Mouse (Mus musculus): ENCODE data around the gene Jade2.

Jade2 gene

DNA sequence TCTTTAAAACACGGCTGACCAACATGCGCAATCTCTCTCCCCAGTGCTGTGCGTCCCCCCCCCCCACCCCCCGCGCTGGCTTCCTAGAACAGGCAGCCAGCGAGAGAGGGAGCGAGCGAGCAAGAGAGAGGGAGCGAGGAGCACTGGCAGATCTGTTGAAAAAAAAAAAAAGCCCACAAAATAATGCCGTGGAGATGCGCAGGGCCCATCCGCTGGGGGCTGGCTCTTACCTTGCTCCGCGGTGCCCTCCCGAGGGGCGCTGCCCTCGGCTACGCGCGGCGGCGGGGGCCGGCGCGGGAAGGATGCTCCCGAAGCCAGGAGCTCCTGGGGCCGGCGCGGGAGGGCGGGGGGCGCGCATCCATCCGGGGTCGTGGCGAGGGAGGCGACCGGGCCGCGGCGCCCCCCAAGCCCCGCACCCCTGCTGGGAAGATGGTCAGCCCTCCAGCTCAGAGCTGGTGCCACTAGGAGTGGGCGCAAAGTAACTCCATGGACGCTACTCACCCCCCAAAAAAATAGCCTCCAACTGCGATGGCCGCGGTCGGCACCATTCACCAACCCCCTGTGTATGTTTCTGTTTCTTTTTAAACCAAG is at the start of gene Jade2:
TSS of gene Jade2 (minus strand) at position 573 of the 591 bp plus-strand sequence.
- DNase-seq (ENCODE audit: low read depth, low spot score) = peak; percentile 47

GRCm38 (mm10) chr11:51904224-51904623 is 46.8 kb upstream of the Jade2 start:
- no peak for DNase-seq (ENCODE audit: low read depth, low spot score)

- peak; percentile 69 for DNase-seq (ENCODE audit: low read depth, low spot score)
These were observed 42.2 kb upstream of the Jade2 start for GRCm38 (mm10) chr11:51899691-51900090.

DNA sequence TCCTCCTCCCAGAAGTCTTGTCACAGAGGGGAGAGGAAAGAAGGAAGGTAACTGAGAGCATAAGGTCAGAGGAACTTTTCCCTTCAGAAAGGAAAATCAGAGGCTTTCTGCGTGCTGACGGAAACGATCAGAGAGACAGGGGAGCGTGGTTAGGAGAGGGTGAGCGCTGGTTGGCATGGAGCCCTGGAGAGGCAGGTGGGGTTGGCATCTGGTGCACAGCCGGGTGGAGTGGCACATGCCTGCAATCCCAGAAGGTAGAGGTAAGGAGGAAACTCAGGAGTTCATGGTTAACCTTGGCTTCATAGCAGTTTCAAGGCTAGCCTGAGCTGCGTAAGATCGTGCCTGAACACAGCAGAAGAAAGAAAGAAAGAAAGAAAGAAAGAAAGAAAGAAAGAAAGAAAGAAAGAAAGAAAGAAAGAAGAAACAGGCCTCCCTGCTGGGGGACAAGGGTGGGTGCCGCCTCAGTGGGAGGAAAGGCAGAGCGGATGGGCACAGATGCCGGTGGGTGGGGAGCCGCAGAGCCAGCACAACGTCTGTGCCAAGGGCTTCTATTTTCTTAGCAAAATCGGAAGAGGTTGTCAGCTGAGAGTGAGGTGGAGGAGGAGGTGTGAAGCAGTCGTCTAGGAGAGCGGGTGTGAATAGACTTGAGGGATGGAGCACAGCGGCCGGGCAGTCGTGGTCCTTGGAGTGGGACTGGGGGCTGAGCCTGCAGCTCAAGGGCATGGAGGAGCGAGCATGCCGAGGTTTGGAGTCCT is 41.0 kb upstream of the Jade2 start:
- no peak for DNase-seq (ENCODE audit: low read depth, low spot score)

DNA sequence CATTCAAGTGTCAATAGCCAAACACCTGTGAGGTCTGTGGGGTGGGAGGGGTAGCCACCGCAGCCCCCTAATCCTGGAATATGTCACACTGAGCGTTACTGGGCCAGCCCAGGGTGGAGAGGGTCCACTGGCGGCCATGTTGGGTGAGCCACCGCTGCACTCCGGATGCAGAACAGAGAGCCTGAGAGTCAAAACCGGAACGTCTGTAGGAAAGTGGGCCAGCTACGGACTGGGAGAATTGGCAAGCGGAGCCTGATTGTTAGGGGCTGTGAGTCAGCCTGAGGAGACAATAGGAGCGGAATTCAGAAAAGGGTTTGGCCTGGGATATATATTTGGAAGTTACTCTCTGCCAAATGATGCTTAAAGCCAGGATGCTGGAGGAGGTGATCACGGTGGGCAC is 39.9 kb upstream of the Jade2 start:
- peak; percentile 39 for DNase-seq (ENCODE audit: low read depth, low spot score)

DNA sequence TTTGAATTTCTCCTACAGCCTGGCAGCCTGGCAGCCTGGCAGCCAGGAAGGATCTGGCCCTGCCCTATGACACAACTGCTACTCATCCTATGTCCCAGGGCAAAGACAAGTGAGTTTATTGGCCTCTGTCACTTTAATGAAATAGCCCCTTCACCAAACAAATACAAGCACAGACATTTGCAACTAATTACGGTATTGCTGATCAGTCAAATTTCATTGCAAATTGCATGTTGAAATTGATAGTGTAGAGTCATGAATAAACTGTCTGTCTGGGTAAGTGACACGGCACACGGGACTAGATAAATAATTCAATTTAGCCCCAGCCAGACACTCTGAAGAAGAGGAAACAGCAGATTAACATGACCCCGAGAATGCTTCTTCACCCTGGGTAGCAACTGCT is 38.6 kb upstream of the Jade2 start:
- no peak for DNase-seq (ENCODE audit: low read depth, low spot score)

DNA sequence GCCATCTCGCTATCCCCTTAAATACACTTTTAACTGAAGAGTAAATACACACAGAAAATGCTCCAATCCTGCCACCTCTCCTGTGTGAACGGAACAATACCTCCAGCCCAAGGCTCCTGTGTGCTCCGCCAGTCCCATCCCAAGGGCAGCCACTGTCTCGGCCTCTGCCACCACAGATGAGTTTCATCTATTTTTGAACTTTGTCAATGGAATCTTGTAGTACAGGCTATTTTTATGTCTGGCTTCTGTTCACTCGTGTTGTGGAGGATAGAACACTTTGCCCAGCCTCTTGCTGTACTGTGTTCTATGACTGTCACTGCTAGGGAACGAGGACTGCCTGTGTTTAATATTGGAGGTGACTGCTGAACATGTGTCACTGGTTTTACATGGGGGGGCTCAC is 28.2 kb upstream of the Jade2 start:
- no peak for DNase-seq (ENCODE audit: low read depth, low spot score)

DNA sequence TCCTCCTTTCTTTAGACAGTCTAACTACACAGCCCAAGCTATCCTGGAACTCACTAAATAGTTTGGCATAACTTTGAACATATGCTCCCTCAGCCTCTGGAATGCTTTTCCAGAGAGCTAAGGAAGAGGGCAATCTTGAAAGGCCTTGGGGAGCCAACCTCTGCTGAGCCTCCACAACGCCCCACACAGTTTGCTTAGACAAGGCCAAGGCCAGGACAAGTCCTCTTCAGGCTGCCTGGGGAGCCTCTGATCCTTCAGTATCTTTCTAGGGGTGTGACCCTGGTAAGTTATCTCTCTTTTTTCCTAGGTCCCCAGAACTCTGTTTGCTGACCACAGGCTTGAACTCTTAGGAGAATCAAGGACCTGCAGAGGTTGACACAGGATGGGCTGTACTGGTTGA is 26.6 kb upstream of the Jade2 start:
- DNase-seq (ENCODE audit: low read depth, low spot score) = no peak

DNA sequence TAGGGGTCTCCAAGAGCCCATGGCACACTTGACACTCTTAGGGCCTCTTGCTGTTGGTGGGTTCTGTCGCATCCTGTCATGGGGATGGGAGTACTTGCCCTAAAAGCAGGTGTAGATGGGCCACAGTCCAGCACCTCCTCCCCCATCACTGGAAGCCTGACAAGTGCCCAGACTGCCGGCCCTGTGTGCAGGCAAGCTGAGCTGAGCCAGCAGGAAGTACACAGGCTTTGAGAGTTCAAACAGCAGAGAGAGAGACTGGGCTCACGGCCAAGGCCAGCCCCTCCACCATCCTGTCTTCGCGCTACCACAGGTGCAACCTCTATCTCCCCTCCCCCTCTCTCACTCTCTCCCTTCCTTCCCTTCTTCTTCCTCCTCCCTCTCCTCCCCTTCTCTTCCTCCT is 26.2 kb upstream of the Jade2 start:
- DNase-seq (ENCODE audit: low read depth, low spot score) = no peak

GRCm38 (mm10) chr11:51881776-51882175 is 24.3 kb upstream of the Jade2 start:
- peak; percentile 78 for DNase-seq (ENCODE audit: low read depth, low spot score)

- DNase-seq (ENCODE audit: low read depth, low spot score) = no peak
These were observed 23.7 kb upstream of the Jade2 start for GRCm38 (mm10) chr11:51881041-51881730.

DNA sequence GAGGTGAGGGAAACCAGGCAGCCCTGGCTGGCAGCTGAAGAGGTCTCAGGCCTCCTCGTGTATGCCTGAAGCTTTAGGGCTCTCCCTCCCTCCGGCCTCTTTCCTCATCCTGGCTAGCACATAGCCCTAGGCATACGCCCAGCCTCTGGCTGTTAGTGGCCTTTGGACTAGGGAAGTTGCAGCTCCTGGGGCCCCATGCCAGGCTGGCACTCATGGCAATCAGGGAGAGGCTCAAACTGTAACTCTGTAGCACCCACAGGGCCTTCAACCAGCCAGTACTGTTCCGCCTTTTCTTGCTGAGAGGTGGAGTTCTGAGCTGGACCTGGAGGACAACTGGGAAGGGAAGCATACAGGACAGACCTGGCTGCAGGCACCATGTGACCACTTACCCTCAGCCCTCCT is 19.5 kb upstream of the Jade2 start:
- DNase-seq (ENCODE audit: low read depth, low spot score) = no peak

GRCm38 (mm10) chr11:51875792-51876195 is 18.3 kb upstream of the Jade2 start:
- peak; percentile 87 for DNase-seq (ENCODE audit: low read depth, low spot score)

DNA sequence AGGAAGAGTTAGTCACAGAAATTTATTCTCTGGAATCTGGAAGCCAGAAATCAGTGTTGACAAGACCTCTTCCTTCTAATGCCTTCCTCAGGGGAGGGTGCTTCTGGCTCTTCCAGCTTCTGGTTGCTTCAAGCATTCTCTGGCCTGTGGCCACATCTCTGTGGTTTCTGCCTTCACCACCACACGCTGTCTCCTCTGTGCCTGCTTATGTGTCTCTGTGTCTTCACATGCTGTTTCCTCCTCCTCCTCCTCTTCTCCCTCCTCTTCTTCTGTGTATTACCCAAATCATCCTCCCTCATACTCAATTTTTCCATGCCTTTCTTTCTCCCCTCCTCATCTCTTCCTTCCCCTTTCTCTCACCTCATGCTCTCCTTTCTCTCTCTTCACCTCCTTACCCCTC is 17.6 kb upstream of the Jade2 start:
- DNase-seq (ENCODE audit: low read depth, low spot score) = no peak

DNA sequence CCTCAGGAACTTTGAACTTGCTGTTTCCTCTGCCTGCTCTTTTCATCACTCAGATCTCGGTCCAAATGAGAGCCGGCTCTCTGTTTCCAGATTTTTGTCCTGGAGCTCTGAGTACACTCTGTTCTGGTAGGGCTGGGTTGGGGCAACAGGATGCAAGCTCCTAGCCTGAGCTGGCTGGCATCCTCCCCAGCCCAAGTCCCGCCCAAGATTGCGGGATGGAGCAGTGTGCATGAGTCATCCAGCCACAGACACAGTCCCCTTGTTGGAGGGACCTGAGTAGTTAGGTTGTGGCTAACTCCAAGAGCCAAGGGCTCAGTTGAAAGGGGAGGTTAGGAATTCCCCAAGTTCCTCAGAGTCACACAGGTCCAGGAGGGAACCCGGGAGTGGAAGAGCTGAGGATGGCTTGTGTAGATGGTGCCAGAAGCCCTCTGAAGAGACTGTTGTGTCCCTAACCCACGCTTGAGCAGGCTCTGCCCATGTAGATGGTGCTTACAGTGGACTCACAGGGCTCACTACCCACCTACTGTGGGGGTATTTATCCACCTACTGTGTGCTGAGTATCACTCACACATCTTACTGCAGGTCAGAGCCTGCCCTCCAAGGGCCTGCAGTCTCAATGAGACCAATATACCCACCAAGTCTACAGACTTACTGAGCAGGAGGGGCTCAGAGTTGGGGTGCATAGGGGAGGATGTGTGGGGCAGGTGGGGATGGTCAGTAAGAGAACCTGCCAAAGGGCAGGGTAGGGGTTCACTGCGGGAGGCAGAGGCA is 17.0 kb upstream of the Jade2 start:
- DNase-seq (ENCODE audit: low read depth, low spot score) = no peak

GRCm38 (mm10) chr11:51873141-51873540 is 15.7 kb upstream of the Jade2 start:
- DNase-seq (ENCODE audit: low read depth, low spot score) = no peak

- no peak for DNase-seq (ENCODE audit: low read depth, low spot score)
These were observed 9.8 kb upstream of the Jade2 start for GRCm38 (mm10) chr11:51867261-51867660.

GRCm38 (mm10) chr11:51866020-51866419 is 8.6 kb upstream of the Jade2 start:
- DNase-seq (ENCODE audit: low read depth, low spot score) = no peak

- DNase-seq (ENCODE audit: low read depth, low spot score) = no peak
These were observed 3.2 kb upstream of the Jade2 start for GRCm38 (mm10) chr11:51860666-51861065.

- no peak for DNase-seq (ENCODE audit: low read depth, low spot score)
These were observed 2.1 kb upstream of the Jade2 start for GRCm38 (mm10) chr11:51859561-51859960.

DNA sequence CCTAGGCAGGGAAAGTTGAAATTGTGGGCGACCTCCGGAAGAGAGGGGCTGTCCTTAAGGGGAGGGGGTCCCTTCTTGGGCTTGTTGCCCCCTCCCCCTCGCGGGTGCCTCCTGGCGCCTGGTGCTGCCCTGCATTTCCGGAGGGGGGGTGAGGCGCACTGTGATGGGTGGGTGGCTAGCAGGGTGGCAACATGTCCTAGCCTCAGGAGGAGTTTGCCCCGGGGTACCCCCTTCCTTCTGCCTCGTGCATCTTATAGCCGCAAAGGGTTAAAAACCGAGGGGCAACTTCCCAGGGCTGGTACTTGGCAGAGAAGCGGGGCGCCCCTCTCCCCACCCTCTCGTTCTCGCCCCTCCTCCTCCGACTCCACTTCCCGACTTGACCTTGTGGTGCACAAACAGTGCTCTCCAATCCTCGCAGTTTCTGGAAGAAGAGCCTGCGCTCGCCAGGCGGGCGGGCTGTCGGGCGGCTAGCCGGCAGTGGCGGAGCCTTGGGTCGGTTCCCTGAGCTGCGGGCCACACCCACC is 1.1 kb upstream of the Jade2 start:
- peak; percentile 91 for DNase-seq (ENCODE audit: low read depth, low spot score)
